Mouse (Mus musculus) olfactory bulb, adult 2 months (tissue): ENCODE results near the gene Dand5.

Experiments
- CTCF ChIP-seq: fragments of 200-500 bp; IDR thresholded peaks from 2 replicates; pipeline ENCODE4 v1.5.1; 2012; ENCODE audit warnings: low read depth, mild to moderate bottlenecking, low read length, moderate library complexity; ENCODE audit not compliant: insufficient read depth
- POLR2A ChIP-seq: fragments of 200-500 bp; IDR thresholded peaks from 2 replicates; pipeline ENCODE4 v1.6.1; 2012; ENCODE audit warnings: mild to moderate bottlenecking, low read depth, low read length, moderate library complexity; ENCODE audit not compliant: insufficient read depth

- TF ChIP-seq POLR2A (no peak), CTCF (no peak)
These were observed 24.0 kb downstream of the Dand5 start for GRCm38 (mm10) chr8:84798446-84799135.
